In genomic region chr9:52272668-52273067, GRCm38 (mm10) we compare ENCODE assay signal across 23 mouse cellular contexts.
"Had no signal": no experiment of that assay in that cellular context is flagged by ENCODE, and none has a peak within 500 bp of the region (broad histone marks: within the 10 kb centered on the region; RNA-seq: fewer than 3 reads in every experiment).

No protein-coding gene starts in this region.

- DNase-seq: kidney, postnatal 10 days; kidney, postnatal 36 days; layer of hippocampus, postnatal 36 days; left cerebral cortex, postnatal 4 days; liver, postnatal 0 days; lung, embryonic 14.5 days; retina, postnatal 1 day; right cerebral cortex, postnatal 25 days; spleen, adult 18-20 months; thymus, postnatal 4 days had no signal

- H3K4me1 ChIP-seq: kidney, embryonic 15.5 days; limb, embryonic 12.5 days; limb, embryonic 15.5 days; stomach, embryonic 15.5 days had no signal

- H3K4me3 ChIP-seq: kidney, embryonic 15.5 days; left cerebral cortex, adult 2 months; limb, embryonic 12.5 days; limb, embryonic 15.5 days; midbrain, embryonic 12.5 days; midbrain, embryonic 15.5 days; neural tube, embryonic 12.5 days; neural tube, embryonic 15.5 days; stomach, embryonic 15.5 days had no signal

- H3K36me3 ChIP-seq: kidney, embryonic 15.5 days; limb, embryonic 12.5 days; limb, embryonic 15.5 days; midbrain, embryonic 12.5 days; midbrain, embryonic 15.5 days; neural tube, embryonic 12.5 days; neural tube, embryonic 15.5 days; stomach, embryonic 15.5 days had no signal

- H3K27me3 ChIP-seq: kidney, embryonic 15.5 days; limb, embryonic 12.5 days; limb, embryonic 15.5 days; midbrain, embryonic 12.5 days; midbrain, embryonic 15.5 days; neural tube, embryonic 12.5 days; neural tube, embryonic 15.5 days; stomach, embryonic 15.5 days had no signal

- H3K4me2 ChIP-seq: kidney, embryonic 15.5 days; limb, embryonic 12.5 days; limb, embryonic 15.5 days; liver, embryonic 11.5 days; lung, embryonic 14.5 days; midbrain, embryonic 12.5 days; midbrain, embryonic 15.5 days; neural tube, embryonic 12.5 days; neural tube, embryonic 15.5 days; stomach, embryonic 15.5 days had no signal

- H3K9ac ChIP-seq: kidney, embryonic 15.5 days; limb, embryonic 12.5 days; limb, embryonic 15.5 days; liver, embryonic 14.5 days; liver, postnatal 0 days; lung, embryonic 14.5 days; midbrain, embryonic 12.5 days; midbrain, embryonic 15.5 days; neural tube, embryonic 12.5 days; neural tube, embryonic 15.5 days; stomach, embryonic 15.5 days had no signal

- H3K9me3 ChIP-seq: kidney, embryonic 15.5 days; limb, embryonic 12.5 days; limb, embryonic 15.5 days; midbrain, embryonic 12.5 days; midbrain, embryonic 15.5 days; neural tube, embryonic 12.5 days; neural tube, embryonic 15.5 days; stomach, embryonic 15.5 days had no signal

- ATAC-seq: liver, postnatal 0 days; lung, postnatal 0 days; midbrain, embryonic 15.5 days had no signal

- H3K27ac ChIP-seq: kidney, embryonic 15.5 days; left cerebral cortex, adult 2 months; limb, embryonic 12.5 days; limb, embryonic 15.5 days; liver, embryonic 14.5 days; macrophage; midbrain, embryonic 15.5 days; neural tube, embryonic 12.5 days; neural tube, embryonic 15.5 days; stomach, embryonic 15.5 days had no signal
